Mouse (Mus musculus) embryonic fibroblast, embryonic 13.5 days (primary cell): Measurements from ENCODE around the gene Ltbp1.

Experiments
- CTCF ChIP-seq: IDR thresholded peaks from 2 replicates; pipeline ENCODE4 v1.5.1; 2011; ENCODE audit warnings: mild to moderate bottlenecking, control low read depth, low read length, moderate library complexity, borderline replicate concordance; ENCODE audit not compliant: insufficient read depth
- POLR2A ChIP-seq: IDR thresholded peaks from 2 replicates; pipeline ENCODE4 v1.6.1; 2011; ENCODE audit warnings: low read depth, mild to moderate bottlenecking, control low read depth, low read length, moderate library complexity

- no peak for TF ChIP-seq CTCF
- TF ChIP-seq POLR2A: no peak
These were observed 267.9 kb downstream of the Ltbp1 start for GRCm38 (mm10) chr17:75273272-75273671.
